Mouse (Mus musculus) forebrain, embryonic 14.5 days (tissue): ENCODE data around the gene Lrp5. TPM values are rescaled to one million over a fixed set of nuclear protein-coding genes. Genes with fewer than 3 reads are reported as not detected.

Experiments used
- ATAC-seq: fragments of 200-750 bp; cut with Nextera tagmentation; 2 replicates; pipeline ENCODE4 v1.8.0; 2017; ENCODE audit warnings: mild to moderate bottlenecking, moderate library complexity
- DNase-seq: peaks from one replicate; pipeline ENCODE4 v3.0.0-alpha.2; 2015; ENCODE audit warnings: low spot score
- H3K27ac ChIP-seq: fragments of 300-500 bp; sonication (generic); 2 replicates; pipeline ENCODE4 v1.5.1; 2014; ENCODE audit warnings: low read depth, mild to moderate bottlenecking, control low read depth, low read length, moderate library complexity
- H3K27me3 ChIP-seq: fragments of 300-500 bp; sonication (generic); replicated peaks from 2 replicates; pipeline ENCODE4 v1.6.1; 2014; ENCODE audit warnings: low read length, control low read depth, mixed read lengths; ENCODE audit not compliant: control insufficient read depth, insufficient read depth
- H3K36me3 ChIP-seq: fragments of 300-500 bp; sonication (generic); 2 replicates; pipeline ENCODE4 v1.6.1; 2014; ENCODE audit warnings: low read length, control low read depth; ENCODE audit not compliant: control insufficient read depth, insufficient read depth
- H3K4me1 ChIP-seq: fragments of 300-500 bp; sonication (generic); 2 replicates; pipeline ENCODE4 v1.6.1; 2014; ENCODE audit warnings: antibody characterized with exemption, low read length, control low read depth; ENCODE audit not compliant: control insufficient read depth, insufficient read depth
- H3K4me2 ChIP-seq: fragments of 300-500 bp; sonication (generic); 2 replicates; pipeline ENCODE4 v1.6.1; 2014; ENCODE audit warnings: mild to moderate bottlenecking, control low read depth, low read length
- H3K4me3 ChIP-seq: fragments of 300-500 bp; sonication (generic); 2 replicates; pipeline ENCODE4 v1.5.1; 2014; ENCODE audit warnings: low read depth, low read length, control low read depth
- H3K9ac ChIP-seq: fragments of 300-500 bp; sonication (generic); 2 replicates; pipeline ENCODE4 v1.6.1; 2014; ENCODE audit warnings: mild to moderate bottlenecking, low read length, control low read depth, moderate library complexity
- H3K9me3 ChIP-seq: fragments of 300-500 bp; sonication (generic); replicated peaks from 2 replicates; pipeline ENCODE4 v1.6.1; 2016; ENCODE audit warnings: low read length, control low read depth, mixed read lengths; ENCODE audit not compliant: control insufficient read depth
- WGBS: fragments of 180-500 bp; shearing (Covaris S2); extraction: QIAGEN DNeasy Blood & Tissue Kit; methylation state at CpG from one replicate; pipeline ENCODE4 v1.1.7; 2014; 5-methylcytosine and 5-hydroxymethylcytosine counted together
- polyA plus RNA-seq: library from polyadenylated mRNA; unstranded; fragments of >200 nt; fragmentation: Nextera tagmentation; extraction: Ambion mirVana; gene quantifications from 2 replicates; pipeline ENCODE4 v1.2.1, GENCODE M21; 2014

The Lrp5 gene
- polyA plus RNA-seq, 1 experiment from 2014 or later: 1.8 TPM

DNA sequence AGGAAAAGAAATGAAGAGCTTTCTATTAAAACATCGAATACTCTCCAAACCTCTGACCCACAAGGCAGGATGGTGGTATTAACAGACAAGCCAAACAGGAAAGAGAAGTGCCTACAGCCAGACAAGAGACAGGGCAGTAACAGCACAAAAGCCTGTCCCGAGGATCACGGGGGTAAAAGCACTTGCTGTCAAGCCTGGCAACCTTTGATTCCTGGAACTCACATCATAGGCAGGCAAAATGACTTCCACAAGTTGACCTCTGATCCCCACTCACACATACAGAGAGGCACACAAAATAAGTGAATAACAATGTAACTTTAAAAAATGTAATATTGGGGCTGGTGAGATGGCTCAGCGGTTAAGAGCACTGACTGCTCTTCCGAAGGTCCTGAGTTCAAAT lies 146.9 kb downstream of the Lrp5 start:
- H3K9ac ChIP-seq: no peak overlapping the region
- DNase-seq: no peak

DNA sequence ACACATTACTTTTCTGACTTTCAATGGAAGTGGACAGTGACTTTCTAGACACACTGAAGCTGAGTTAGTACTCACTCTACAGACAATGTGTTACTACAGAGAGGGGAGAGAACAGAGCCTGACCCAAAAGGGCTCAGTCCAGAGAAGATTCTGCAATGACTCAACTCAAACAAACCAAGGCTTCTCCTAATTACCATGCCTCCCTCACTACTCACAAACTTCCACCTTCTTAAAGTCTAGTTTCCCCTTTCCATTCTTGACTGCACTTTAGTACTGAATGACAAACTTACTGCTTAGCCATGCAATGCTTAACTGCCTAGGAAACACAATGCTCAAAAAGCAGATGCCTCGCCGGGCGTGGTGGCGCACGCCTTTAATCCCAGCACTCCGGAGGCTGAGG lies 148.7 kb downstream of the Lrp5 start:
- Histone ChIP-seq H3K36me3 (peaks cover 8% of the 10 kb centered on the region; the same call in 1 of the 2 replicates), H3K27me3 (no peaks in the 10 kb centered on the region), H3K9ac (no peak overlapping the region), H3K9me3 (no peaks in the 10 kb centered on the region), H3K4me3 (no peak overlapping the region), H3K27ac (no peak overlapping the region), H3K4me2 (no peak overlapping the region), H3K4me1 (no peaks in the 10 kb centered on the region)
- 95% methylated on average over 6 of the region's 6 CpGs for WGBS
- no peak for DNase-seq
- ATAC-seq: no peak

More for the DNA sequence above, 146.9 kb downstream of the Lrp5 start:
- H3K27me3 ChIP-seq: no peaks in the 10 kb centered on the region
- peaks cover 10% of the 10 kb centered on the region; the same call in 1 of the 2 replicates for H3K36me3 ChIP-seq
- H3K4me1 ChIP-seq: no peaks in the 10 kb centered on the region
- WGBS: 93% methylated on average over 5 of the region's 5 CpGs
- no peak overlapping the region for H3K4me2 ChIP-seq
- no peaks in the 10 kb centered on the region for H3K9me3 ChIP-seq
- H3K27ac ChIP-seq: no peak overlapping the region
- no peak for ATAC-seq
- H3K4me3 ChIP-seq: no peak overlapping the region

DNA sequence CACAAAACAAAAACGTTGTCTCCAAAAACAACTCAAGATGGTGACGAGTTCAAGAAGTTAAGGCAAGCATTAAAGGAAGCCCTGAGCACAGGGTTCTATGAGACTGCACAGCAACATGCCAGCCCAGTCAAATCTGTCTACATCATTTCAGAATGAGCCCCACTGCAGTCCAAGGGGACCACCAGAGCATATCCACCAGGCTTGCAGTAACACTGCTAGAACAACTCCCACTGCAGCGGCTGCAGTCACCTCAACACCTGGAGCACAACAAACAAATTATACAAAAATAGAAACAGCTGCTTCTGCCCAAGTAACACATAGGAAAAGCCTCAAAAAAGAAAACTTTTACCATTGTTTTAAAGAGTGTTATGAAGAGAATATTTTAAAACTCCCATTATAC lies 151.4 kb downstream of the Lrp5 start:
- ATAC-seq: no peak
- H3K4me3 ChIP-seq: no peak overlapping the region
- H3K27ac ChIP-seq: no peak overlapping the region
- no peak overlapping the region for H3K9ac ChIP-seq
- no peaks in the 10 kb centered on the region for H3K36me3 ChIP-seq
- no peak overlapping the region for H3K4me2 ChIP-seq
- H3K27me3 ChIP-seq: no peaks in the 10 kb centered on the region
- DNase-seq: no peak
- H3K9me3 ChIP-seq: no peaks in the 10 kb centered on the region
- WGBS: 90% methylated on average over 3 of the region's 3 CpGs
- H3K4me1 ChIP-seq: no peaks in the 10 kb centered on the region

Other genes with a start within 250 kb of the Lrp5 start
- 59.9 and 62.4 TPM in 2 replicates for gene Ppp6r3, start 110.8 kb downstream of the Lrp5 start, polyA plus RNA-seq
- gene 1810055G02Rik, start 21.7 kb upstream of the Lrp5 start, polyA plus RNA-seq: 29.7 and 34.6 TPM in 2 replicates
- gene Kmt5b, start 80.9 kb upstream of the Lrp5 start, polyA plus RNA-seq: 32.8 and 48.7 TPM in 2 replicates
- 32.0 and 49.5 TPM in 2 replicates for gene Chka, start 165.2 kb upstream of the Lrp5 start, polyA plus RNA-seq
- 5.8 and 9.1 TPM in 2 replicates for gene Tcirg1, start 220.6 kb upstream of the Lrp5 start, polyA plus RNA-seq
- 243 and 301 TPM in 2 replicates for gene Ndufs8, start 226.2 kb upstream of the Lrp5 start, polyA plus RNA-seq
- gene Aldh3b1, start 243.2 kb upstream of the Lrp5 start, polyA plus RNA-seq: 1.9 and 2.0 TPM in 2 replicates
- gene Unc93b1, start 248.6 kb upstream of the Lrp5 start, polyA plus RNA-seq: 7.5 and 9.4 TPM in 2 replicates